22 mouse cellular contexts compared by ENCODE assay signal in genomic region chr7:128627251-128627650, GRCm38 (mm10). TPM values are rescaled to one million over a fixed set of nuclear protein-coding genes. Genes with fewer than 3 reads are reported as not detected.
DNase-seq lines count a peak whose midpoint lies in the region; ATAC-seq and TF ChIP-seq lines count a peak whose summit lies in the region.
"Had no signal": no experiment of that assay in that cellular context is flagged by ENCODE, and none has a peak within 500 bp of the region (broad histone marks: within the 10 kb centered on the region; RNA-seq: fewer than 3 reads in every experiment).

No protein-coding gene starts in this region.

- no peak overlapping the region for H3K9ac ChIP-seq in kidney, embryonic 16.5 days (replicated peaks; ENCODE audit: low read length)
- H3K9ac ChIP-seq: forebrain, postnatal 0 days; heart, embryonic 12.5 days; hindbrain, embryonic 12.5 days; intestine, embryonic 15.5 days; liver, postnatal 0 days; midbrain, embryonic 15.5 days had no signal

- no peak for TF ChIP-seq POLR2A in thymus, adult 2 months (IDR thresholded peaks at IDR 0.05; ENCODE audit: control insufficient read depth, extremely low read depth, insufficient read depth, low read length, poor library complexity)

- no peaks in the 10 kb centered on the region for H3K36me3 ChIP-seq in thymus, adult 2 months (ENCODE audit: control insufficient read depth, insufficient read depth, low read length)
- no peaks in the 10 kb centered on the region for H3K36me3 ChIP-seq in kidney, embryonic 16.5 days (ENCODE audit: insufficient read depth, low read length)
- H3K36me3 ChIP-seq: forebrain, embryonic 10.5 days; heart, embryonic 12.5 days; hindbrain, embryonic 12.5 days; intestine, embryonic 15.5 days; limb, embryonic 10.5 days; midbrain, embryonic 15.5 days had no signal

- H3K27me3 ChIP-seq in thymus, adult 2 months (ENCODE audit: control insufficient read depth, insufficient read depth, low read length): no peaks in the 10 kb centered on the region
- no peaks in the 10 kb centered on the region for H3K27me3 ChIP-seq in kidney, embryonic 16.5 days (ENCODE audit: insufficient read depth, low read length)
- H3K27me3 ChIP-seq: heart, embryonic 12.5 days; hindbrain, embryonic 12.5 days; intestine, embryonic 15.5 days; megakaryocyte, embryonic 14.5 days; midbrain, embryonic 15.5 days had no signal

- TF ChIP-seq CTCF in thymus, adult 2 months (IDR thresholded peaks at IDR 0.05; ENCODE audit: borderline replicate concordance, control insufficient read depth, extremely low read depth, insufficient read depth, low read length, poor library complexity): no peak

- DNase-seq in thymus, adult 2 months: no peak
- DNase-seq in thymus, postnatal 10 days (ENCODE audit: low spot score in 2 of 2): no peak
- peak; percentile 59 for DNase-seq in yolk sac, embryonic 10.5 days (ENCODE audit: low spot score)
- no peak for DNase-seq in right cerebral cortex, adult 2 months (ENCODE audit: low spot score in 2 of 2)
- DNase-seq in cerebellum, adult 9-10 months: no peak
- DNase-seq: adrenal gland, postnatal 36 days; cerebellum, adult 11-12 months; forebrain, postnatal 0 days; heart, postnatal 14 days; liver, postnatal 0 days; lung, postnatal 10 days; right cerebral cortex, postnatal 4 days had no signal

- H3K4me2 ChIP-seq in kidney, embryonic 16.5 days (replicated peaks; ENCODE audit: low read depth, low read length): no peak overlapping the region
- H3K4me2 ChIP-seq: heart, embryonic 12.5 days; hindbrain, embryonic 12.5 days; intestine, embryonic 15.5 days; midbrain, embryonic 15.5 days had no signal

- peaks cover 10% of the 10 kb centered on the region for H3K4me1 ChIP-seq in thymus, adult 2 months (replicated peaks; ENCODE audit: control insufficient read depth, insufficient read depth, low read length)
- peaks cover 13% of the 10 kb centered on the region; the same call in 1 of the 2 replicates for H3K4me1 ChIP-seq in kidney, embryonic 16.5 days (ENCODE audit: insufficient read depth, low read length)
- H3K4me1 ChIP-seq: midbrain, embryonic 15.5 days had no signal

- no peak overlapping the region for H3K4me3 ChIP-seq in thymus, adult 2 months (ENCODE audit: control insufficient read depth, insufficient read depth, low read length)
- H3K4me3 ChIP-seq in kidney, embryonic 16.5 days (ENCODE audit: low read length): no peak overlapping the region
- H3K4me3 ChIP-seq: forebrain, embryonic 10.5 days; heart, embryonic 12.5 days; hindbrain, embryonic 12.5 days; intestine, embryonic 15.5 days; limb, embryonic 10.5 days; megakaryocyte, embryonic 14.5 days; midbrain, embryonic 15.5 days had no signal

- peak overlapping the region; percentile 94 for H3K27ac ChIP-seq in thymus, adult 2 months (ENCODE audit: control insufficient read depth, insufficient read depth, low read length)
- H3K27ac ChIP-seq in kidney, embryonic 16.5 days (ENCODE audit: low read length): peak overlapping the region; percentile 73
- H3K27ac ChIP-seq: forebrain, embryonic 10.5 days; hindbrain, embryonic 12.5 days; intestine, embryonic 15.5 days; limb, embryonic 10.5 days; midbrain, embryonic 15.5 days had no signal

- WGBS in thymus, adult 2 months: 76% methylated on average over 2 of the region's 2 CpGs
- 58% methylated on average over 2 of the region's 2 CpGs for WGBS in kidney, embryonic 16.5 days

- ATAC-seq in activated CD4-positive, CD25-positive, alpha-beta regulatory T cell, adult 4 months: peak; percentile 78
- peak; percentile 82 for ATAC-seq in kidney, embryonic 16.5 days (ENCODE audit: low FRiP score, low TSS enrichment)
- ATAC-seq: forebrain, postnatal 0 days; intestine, embryonic 15.5 days; liver, postnatal 0 days; midbrain, embryonic 15.5 days had no signal

- H3K9me3 ChIP-seq in kidney, embryonic 16.5 days (ENCODE audit: low read length): no peaks in the 10 kb centered on the region
- H3K9me3 ChIP-seq: forebrain, embryonic 10.5 days; G1E; heart, embryonic 12.5 days; hindbrain, embryonic 12.5 days; intestine, embryonic 15.5 days; limb, embryonic 10.5 days; megakaryocyte, embryonic 14.5 days; midbrain, embryonic 15.5 days had no signal

RNA-seq across cellular contexts. Expression of gene Inpp5f, which starts 16.1 kb away (rescaled TPM):
- 3.8 and 4.1 TPM in 2 replicates for polyA plus RNA-seq in thymus, adult 2 months (2012; rRNA removed)
- polyA plus RNA-seq in activated CD4-positive, CD25-positive, alpha-beta regulatory T cell, adult 4 months (2017; shearing (Covaris generic)): 10 to 100 TPM; 46.7 to 50.3 TPM
- polyA plus RNA-seq in kidney, embryonic 16.5 days (2015; fragmentation: Nextera tagmentation; extraction: Ambion mirVana): 24.5 and 25.9 TPM in 2 replicates
